Mouse (Mus musculus) C2C12 (cell line): ENCODE measurements around the gene Mroh3.

Experiments used
- CTCF ChIP-seq: IDR thresholded peaks from one replicate; pipeline ENCODE4 v1.5.1; 2011; ENCODE audit not compliant: control insufficient read depth, insufficient read depth, insufficient read length
- USF1 ChIP-seq: IDR thresholded peaks from one replicate; pipeline ENCODE4 v1.6.1; 2011; ENCODE audit warnings: low read depth, mild to moderate bottlenecking, control low read depth, moderate library complexity

DNA sequence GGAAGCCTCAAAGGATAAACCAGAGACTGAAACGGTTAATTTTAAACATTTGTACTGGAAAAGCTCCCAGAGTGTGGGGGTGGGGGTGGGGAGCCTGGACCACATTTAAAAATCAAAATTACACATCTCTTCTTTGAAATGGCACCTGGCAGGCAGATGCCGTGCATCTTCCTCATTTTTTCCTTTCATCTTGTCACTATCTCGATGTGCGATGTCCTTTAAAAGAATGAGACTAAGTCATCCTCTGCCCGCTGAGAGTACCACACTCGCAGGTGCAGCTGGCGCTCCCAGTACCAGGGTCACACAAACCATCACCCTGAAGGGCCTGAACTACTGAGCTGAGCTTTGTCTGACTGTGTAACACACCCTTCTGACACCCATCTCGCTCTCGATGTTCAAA lies 45.9 kb upstream of the Mroh3 start:
- TF ChIP-seq CTCF (no peak), USF1 (no peak)
